ENCODE assay signal across 8 mouse cellular contexts in the genomic region with DNA sequence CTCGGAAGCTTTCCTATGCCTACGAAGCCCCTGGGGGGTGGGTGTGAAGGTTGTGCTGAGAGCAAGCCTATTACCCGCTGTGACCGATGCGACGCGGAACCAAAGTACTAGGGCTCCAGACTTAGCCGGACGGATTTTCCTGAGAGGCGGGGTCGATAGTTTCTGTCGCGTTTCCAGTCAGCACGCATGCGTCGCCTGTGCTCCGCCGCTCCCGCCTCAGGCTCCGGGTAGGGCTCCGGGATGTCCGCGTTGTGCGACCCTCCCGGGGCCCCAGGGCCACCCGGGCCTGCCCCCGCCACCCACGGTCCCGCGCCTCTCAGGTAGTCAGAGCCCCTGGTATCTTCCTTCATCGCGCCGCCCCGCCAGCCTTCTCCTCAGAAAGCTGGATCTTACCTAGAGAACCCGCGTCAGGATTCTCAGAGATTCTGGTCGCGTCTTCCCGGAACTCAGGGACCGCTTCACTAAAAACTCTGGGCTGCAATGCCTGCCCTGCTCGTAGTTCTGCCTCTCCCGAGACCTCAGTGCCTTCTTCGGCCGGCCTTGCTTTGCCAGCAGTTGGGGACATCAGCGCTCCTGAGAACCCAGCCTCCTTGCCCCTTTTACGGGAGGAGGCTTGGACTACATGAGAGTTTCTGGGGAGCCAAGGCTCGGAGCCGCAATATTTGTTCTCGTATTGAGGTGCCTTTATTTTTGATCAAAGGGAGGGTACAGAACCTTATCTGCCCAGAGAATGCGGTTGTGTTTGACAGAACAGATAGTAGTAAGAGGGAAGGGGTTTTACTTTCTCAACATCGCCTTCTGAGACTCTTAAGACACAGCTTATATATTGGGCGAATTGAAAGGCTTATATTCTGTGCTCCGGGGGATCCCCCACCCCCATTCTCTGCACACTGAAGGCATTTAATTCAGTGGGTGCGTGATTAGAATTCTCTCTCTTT. TPM values are rescaled to one million over a fixed set of nuclear protein-coding genes. Genes with fewer than 3 reads are reported as not detected.
DNase-seq lines count a peak whose midpoint lies in the region; ATAC-seq and TF ChIP-seq lines count a peak whose summit lies in the region.

TSS of gene Ints5 (plus strand) at position 177 of the 938 bp plus-strand sequence.

- peaks cover 63% of the 10 kb centered on the region for H3K4me1 ChIP-seq in G1E (ENCODE audit: insufficient read depth, low read depth, low read length)
- peaks cover 26% of the 10 kb centered on the region for H3K4me1 ChIP-seq in forebrain, embryonic 16.5 days (replicated peaks; ENCODE audit: control insufficient read depth, insufficient read depth, low read length)
- peaks cover 4% of the 10 kb centered on the region; the same call in 1 of the 2 replicates for H3K4me1 ChIP-seq in lung, adult 2 months (ENCODE audit: control insufficient read depth, insufficient read depth, low read length)
- peaks cover 40% of the 10 kb centered on the region for H3K4me1 ChIP-seq in neural tube, embryonic 15.5 days

- H3K27me3 ChIP-seq in G1E (ENCODE audit: insufficient read depth, low read length): no peaks in the 10 kb centered on the region
- H3K27me3 ChIP-seq in forebrain, embryonic 16.5 days (replicated peaks; ENCODE audit: control insufficient read depth, insufficient read depth, low read length): no peaks in the 10 kb centered on the region
- H3K27me3 ChIP-seq in neural tube, embryonic 15.5 days (replicated peaks): no peaks in the 10 kb centered on the region

- WGBS in forebrain, embryonic 16.5 days: 2% methylated on average over 54 of the region's 54 CpGs
- WGBS in lung, adult 2 months: 1% methylated on average over 54 of the region's 54 CpGs
- WGBS in neural tube, embryonic 15.5 days: 3% methylated on average over 54 of the region's 54 CpGs

- H3K4me2 ChIP-seq in forebrain, embryonic 16.5 days (ENCODE audit: low read length): peak within 1 kb of the TSS; percentile 97
- H3K4me2 ChIP-seq in neural tube, embryonic 15.5 days: peak within 1 kb of the TSS; percentile 94

- peak within 1 kb of the TSS; percentile 82 for H3K27ac ChIP-seq in forebrain, embryonic 16.5 days (ENCODE audit: low read length)
- H3K27ac ChIP-seq in neural tube, embryonic 15.5 days (replicated peaks): peak within 1 kb of the TSS; percentile 85

- peak; percentile 84; the same call in 1 of the 2 replicates for TF ChIP-seq POLR2A in lung, adult 2 months (IDR thresholded peaks at IDR 0.05; ENCODE audit: borderline replicate concordance, extremely low read depth, low read depth, low read length)

- H3K9me3 ChIP-seq in G1E (replicated peaks): peaks cover 5% of the 10 kb centered on the region
- H3K9me3 ChIP-seq in forebrain, embryonic 16.5 days (ENCODE audit: control insufficient read depth, low read length): no peaks in the 10 kb centered on the region
- H3K9me3 ChIP-seq in neural tube, embryonic 15.5 days (replicated peaks): no peaks in the 10 kb centered on the region

- peak within 1 kb of the TSS; percentile 92 for H3K9ac ChIP-seq in forebrain, embryonic 16.5 days (replicated peaks; ENCODE audit: low read depth, low read length)
- H3K9ac ChIP-seq in neural tube, embryonic 15.5 days (replicated peaks): peak within 1 kb of the TSS; percentile 71

- H3K4me3 ChIP-seq in G1E (ENCODE audit: low read depth, low read length): peak within 1 kb of the TSS; percentile 82
- H3K4me3 ChIP-seq in forebrain, embryonic 16.5 days (replicated peaks; ENCODE audit: low read length): peak within 1 kb of the TSS; percentile 84
- peak within 1 kb of the TSS; percentile 87 for H3K4me3 ChIP-seq in lung, adult 2 months (replicated peaks; ENCODE audit: extremely low read depth, low read depth, low read length)
- H3K4me3 ChIP-seq in neural tube, embryonic 15.5 days (replicated peaks): peak within 1 kb of the TSS; percentile 63

- peak; percentile 76 for DNase-seq in G1E (ENCODE audit: low spot score)
- DNase-seq in cerebellum, adult 11-12 months: peak; percentile 83
- DNase-seq in heart, postnatal 25 days (ENCODE audit: low spot score): peak; percentile 66
- peak; percentile 85 to 90 for DNase-seq in layer of hippocampus, adult 18-20 months (ENCODE audit: low spot score in 2 of 2)
- peak; percentile 79 for DNase-seq in lung, adult 2 months
- peak; percentile 86 for DNase-seq in testis, postnatal 10 days (ENCODE audit: low spot score)

- ATAC-seq in G1E (ENCODE audit: extremely low read depth, insufficient number of reproducible peaks, low FRiP score, poor library complexity, severe bottlenecking): 0 out of 2 replicates have a peak, but pooled peaks have one; percentile 40
- peak; percentile 60 for ATAC-seq in forebrain, embryonic 16.5 days
- ATAC-seq in neural tube, embryonic 15.5 days (ENCODE audit: low FRiP score): peak; percentile 51

- peaks cover 54% of the 10 kb centered on the region for H3K36me3 ChIP-seq in G1E (replicated peaks)
- H3K36me3 ChIP-seq in forebrain, embryonic 16.5 days (ENCODE audit: control insufficient read depth, insufficient read depth): no peaks in the 10 kb centered on the region
- H3K36me3 ChIP-seq in neural tube, embryonic 15.5 days: peaks cover 22% of the 10 kb centered on the region

- TF ChIP-seq CTCF in G1E (IDR thresholded peaks at IDR 0.05; ENCODE audit: low read depth, low read length): no peak
- TF ChIP-seq CTCF in lung, adult 2 months (IDR thresholded peaks at IDR 0.05; ENCODE audit: insufficient read depth, low read length): no peak

- intact Hi-C loops in heart, postnatal 25 days (cut with DNase I): no loop called here

RNA-seq across cellular contexts. Expression of gene Ints5, which starts in this region (rescaled TPM):
- total RNA-seq in G1E (2014; fragmentation: Nextera tagmentation): 32.8 and 35.7 TPM in 2 replicates
- total RNA-seq in G1E (2017): 15.7 and 16.6 TPM in 2 replicates
- polyA plus RNA-seq in G1E (2012): 59.6 and 64.0 TPM in 2 replicates
- 41.0 and 45.9 TPM in 2 replicates for polyA plus RNA-seq in forebrain, embryonic 16.5 days (2015; fragmentation: Nextera tagmentation; extraction: Ambion mirVana)
- 10 to 100 TPM; 11.2 to 11.8 TPM for total RNA-seq in heart, postnatal 25 days (2021)
- 10 to 100 TPM; 25.6 to 26.3 TPM for total RNA-seq in layer of hippocampus, adult 18-20 months (2021)
- polyA plus RNA-seq in lung, adult 2 months (2012; rRNA removed): 18.5 and 22.2 TPM in 2 replicates
- 31.0 and 35.4 TPM in 2 replicates for polyA plus RNA-seq in neural tube, embryonic 15.5 days (2015; fragmentation: Nextera tagmentation; extraction: Ambion mirVana)

Comparison
In these comparisons a context has a peak if more than half of its experiments do, and no peak if none do; other contexts are left out.
1. Peak in every context shown above with its lines: DNase-seq, ATAC-seq, H3K4me3 ChIP-seq and H3K27ac ChIP-seq.